Mouse (Mus musculus): ENCODE measurements around the gene Pik3cd.

The Pik3cd gene

DNA sequence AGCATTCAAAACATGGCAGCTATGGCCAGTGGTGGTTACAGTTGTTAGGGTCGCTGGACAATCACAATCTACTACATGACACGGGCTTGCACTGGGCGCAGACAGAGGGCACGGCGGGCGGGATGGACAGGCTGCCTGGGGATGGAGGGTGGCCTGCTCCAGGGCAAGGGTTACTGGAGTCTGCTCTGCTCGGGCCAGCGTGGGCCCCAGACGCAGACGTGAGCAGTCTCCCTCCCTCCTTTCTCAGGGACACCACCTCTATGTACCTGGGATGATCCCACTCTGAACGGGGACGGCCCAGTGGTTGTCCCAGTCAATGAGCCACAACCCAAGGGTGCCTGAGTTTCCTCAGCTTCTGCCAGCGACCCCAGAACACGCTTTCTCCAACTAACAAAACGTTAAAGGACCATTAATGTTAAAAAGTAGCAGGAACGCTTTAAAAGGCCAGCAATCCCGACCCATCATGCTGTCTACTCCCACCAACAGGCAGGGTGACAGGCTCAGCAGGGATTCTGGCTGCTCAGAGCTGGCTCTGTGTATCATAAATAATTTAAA, 22.6 kb upstream of the Pik3cd start:
- DNase-seq (ENCODE audit: low spot score) = no peak

DNA sequence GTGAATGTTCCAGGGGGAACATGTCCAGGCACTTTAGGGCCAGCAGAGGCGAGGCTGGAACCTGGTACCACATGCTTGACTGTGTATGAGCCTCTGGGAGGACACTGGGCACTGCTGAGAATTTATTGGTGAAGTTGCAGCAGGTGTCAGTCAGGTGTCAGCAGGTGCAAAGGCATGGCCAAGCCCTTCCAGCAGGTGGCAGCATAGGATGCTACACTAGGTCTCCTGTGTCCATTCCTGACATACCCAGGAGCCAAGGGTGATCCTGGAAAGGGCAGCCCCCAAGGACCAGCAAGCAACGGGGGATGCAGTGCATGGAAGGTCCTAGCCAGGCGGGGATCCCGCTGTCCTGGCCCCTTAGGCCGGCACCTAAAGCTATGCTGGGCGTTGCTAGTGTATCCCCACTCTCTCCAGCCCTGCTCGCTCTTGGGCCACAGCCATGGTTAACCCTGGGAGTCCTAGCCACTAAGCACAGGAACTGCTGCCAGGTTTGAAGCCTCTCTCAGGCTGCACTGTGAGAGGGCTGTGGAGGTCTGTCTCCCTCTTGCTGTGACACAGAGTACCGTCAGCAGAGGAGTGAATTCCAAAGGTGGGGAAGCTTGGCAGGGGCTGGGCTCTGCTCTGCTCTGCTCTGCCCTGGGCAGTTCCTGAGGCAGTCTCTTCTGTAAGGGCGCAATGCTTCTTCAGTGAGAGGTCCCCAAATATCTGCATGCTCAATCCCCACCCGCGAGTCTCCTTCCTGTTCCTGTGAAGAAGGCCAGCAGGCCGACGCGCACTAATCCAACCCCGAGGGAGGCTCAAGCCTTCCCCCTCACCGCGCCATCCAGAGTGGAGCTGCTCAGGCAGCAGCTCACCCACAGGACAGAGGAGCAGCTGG, 21.7 kb upstream of the Pik3cd start:
- DNase-seq (ENCODE audit: low spot score) = peak; percentile 24

DNA sequence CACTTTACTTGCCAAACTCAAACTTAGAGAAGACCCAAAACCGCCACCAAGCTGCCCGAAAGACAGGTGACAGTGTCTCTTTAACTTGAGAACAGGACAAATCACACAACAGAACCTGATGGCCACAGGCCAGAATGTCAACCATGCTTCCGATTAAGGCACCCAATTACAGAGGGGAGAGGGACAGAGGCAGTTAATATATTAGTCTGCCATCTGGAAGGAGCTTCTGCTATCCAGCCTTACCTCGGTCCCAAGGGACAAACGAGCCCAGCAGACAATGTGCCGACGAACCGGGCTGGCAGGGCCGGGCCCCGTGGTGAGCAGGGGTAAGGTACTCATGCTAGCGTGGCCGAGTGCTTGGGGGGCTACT, 20.6 kb upstream of the Pik3cd start:
- no peak for DNase-seq (ENCODE audit: low spot score)

DNA sequence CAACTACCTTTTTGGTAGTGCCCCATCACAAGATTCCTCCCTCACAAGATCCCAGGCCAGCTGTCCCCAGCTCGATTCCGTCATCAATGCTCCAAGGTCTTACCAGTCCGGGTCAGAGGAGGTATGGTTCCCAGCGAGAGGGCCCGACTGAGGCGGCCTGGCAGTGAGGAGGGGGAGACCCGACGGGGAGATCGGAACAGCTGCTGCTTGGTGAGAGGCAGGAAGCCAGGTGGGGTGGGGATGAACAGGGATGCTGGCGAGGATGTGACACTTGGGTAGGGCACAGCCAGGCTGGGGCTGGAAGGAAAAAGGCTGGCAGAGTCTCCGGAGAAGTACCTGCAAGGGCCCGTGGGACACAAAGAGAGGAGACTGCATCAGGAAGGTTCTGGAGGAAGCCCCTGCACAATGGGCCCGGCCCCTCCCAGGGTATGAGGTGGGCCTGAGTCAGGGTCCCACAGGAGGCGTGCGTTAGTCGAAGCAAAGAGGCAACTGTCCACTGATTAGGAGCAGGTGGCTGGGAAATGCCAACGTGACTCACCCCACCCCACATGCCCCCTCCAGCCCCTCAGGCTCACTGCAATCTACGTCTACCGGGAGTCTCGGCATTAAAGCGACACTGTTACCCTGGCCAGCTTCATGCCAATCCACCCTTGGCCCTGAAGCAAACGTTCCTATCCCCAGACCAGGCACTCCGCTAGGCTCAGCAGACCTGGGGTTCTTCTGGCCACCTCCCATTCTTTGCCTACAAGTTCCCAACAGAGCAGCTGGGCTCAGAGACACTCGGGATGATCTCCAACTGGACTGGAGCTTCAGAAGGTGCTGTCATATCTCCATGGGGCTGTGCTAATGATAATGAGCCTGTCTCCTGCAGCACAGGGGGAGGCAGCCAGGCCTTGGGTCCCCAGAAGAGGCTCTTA, 20.0 kb upstream of the Pik3cd start:
- DNase-seq (ENCODE audit: low spot score) = no peak

DNA sequence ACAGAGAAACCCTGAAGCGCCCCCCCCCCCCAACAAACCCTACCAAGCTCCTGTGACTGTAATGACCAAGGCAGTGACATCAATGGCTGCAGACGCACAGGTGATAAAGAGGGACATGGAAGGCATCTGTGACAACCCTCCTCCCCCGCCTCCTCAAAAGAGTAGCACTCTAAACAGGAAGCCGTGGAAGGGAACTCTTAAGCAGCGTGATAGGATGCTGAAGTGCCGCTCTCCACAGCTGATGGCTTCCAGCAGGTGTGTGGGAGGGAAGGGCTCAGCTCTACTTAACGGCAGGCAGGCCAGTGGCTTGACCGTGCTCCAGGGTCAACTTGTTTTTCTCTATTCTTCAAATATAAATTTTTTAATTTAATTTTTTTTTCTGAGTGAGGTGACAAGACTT, 18.8 kb upstream of the Pik3cd start:
- DNase-seq (ENCODE audit: low spot score) = no peak

DNA sequence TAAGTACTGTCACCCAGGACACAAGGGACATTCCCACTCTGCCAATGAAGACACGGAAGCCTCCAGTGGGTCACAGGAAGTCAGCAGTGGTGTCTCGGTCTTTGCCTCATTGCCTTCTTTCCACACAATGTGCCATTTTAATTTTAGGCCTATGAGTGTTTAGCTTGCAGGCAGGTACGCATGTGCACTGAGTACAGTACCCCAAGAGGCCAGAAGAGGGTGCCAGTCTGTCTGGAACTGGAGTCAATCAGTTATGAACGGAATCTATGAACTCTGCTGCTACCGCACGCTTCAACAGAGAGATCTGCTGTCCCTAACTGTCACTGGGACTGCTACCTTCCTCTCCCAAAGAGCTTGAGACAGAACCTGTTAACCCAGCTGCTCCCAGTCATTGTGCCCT, 17.3 kb upstream of the Pik3cd start:
- DNase-seq (ENCODE audit: low spot score) = no peak

DNA sequence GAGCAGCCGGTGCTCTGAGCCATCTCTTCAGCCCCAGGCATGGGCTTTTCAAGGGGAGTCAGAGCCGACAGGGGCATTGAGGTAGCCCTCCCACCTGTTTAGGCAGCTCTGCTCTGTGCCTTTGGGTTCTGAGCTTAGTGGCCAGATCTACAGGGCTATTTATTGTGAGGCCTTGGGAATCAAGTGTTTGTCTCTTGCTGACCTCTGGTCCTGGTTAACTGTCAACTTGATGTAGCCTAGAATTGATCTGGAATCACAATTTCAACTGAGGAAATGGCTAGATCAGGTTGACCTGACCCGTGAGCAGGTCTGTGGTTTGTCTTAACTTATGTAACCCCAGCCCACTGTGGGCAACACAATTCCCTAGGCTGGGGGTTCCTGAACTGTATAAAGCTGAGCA, 12.2 kb upstream of the Pik3cd start:
- DNase-seq (ENCODE audit: low spot score) = no peak

DNA sequence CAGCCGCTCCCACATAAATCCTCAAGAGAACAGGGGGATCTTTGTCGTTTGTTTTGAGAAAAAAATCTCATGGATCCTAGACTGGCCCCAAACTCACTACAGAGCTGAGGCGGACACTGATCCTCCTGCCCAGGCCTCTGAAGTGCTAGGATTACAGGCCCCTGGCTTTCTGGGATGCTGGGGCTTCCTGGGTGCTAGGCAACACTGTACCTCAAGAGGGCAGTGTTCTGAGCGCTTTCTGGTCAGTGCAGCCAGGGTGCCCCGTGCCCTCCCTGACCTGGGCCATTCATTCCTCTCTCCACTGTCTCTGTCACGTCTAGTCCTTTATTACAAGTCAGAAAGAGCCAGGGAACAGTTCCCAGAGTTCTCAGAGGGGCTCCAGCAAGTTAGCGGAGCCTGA, 9.6 kb upstream of the Pik3cd start:
- no peak for DNase-seq (ENCODE audit: low spot score)

DNA sequence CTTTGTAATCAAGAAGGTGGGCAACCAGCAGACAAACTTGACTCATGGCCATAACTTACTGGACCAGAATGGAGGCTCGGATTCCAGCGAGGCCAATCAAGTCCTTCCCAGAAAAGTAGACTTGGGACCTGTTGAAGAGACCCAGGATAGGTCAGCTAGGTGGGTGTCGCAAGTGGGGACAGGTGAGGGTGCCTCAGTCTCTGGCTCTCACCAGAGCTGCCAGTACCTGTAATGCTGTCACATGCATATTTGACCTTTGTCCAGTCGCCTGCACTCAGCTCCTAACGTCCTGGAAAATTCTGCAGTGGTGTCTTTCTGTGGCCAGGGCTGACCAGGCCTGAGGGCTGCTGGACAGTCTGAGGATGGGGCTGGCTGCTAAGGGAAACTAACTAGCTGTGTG, 9.1 kb upstream of the Pik3cd start:
- DNase-seq (ENCODE audit: low spot score) = no peak

DNA sequence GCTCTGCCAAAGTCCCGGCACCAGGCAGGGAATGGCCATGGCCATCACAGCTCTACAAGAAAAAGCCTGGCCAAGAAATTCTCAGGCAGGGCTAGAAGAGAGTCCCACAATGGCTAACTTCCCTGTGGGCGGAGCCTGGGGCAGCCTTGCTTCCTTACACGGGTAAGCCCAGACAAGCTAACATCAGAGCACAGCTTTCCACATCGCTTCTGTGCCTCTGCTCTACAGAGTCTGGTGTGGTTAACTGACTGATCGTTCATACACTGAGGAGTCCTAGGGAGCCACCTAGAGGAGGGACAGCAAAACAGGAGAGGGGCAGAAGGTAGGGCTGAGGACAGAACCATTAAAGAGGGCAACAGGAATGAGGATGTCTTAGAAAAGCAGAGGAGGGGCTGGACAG, 8.1 kb upstream of the Pik3cd start:
- peak; percentile 74 for DNase-seq (ENCODE audit: low spot score)

DNA sequence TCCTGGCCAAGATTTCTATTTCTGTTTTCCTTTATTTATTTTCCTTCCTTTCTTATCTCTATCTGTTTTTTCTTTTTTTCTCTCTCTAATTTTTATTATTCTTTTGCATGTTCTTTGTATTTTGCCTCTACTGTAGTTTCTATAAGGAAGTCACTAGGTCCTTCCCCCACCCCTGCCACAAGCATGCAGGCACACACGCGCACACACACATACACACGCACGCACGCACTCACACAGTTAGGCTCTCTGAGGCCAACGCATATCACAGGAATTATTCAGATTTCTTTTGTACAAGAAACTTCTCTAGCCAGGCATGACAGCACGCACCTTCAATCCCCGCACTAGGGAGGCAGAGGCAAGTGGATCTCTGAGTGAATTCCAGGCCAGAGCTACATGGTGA, 3.6 kb upstream of the Pik3cd start:
- no peak for DNase-seq (ENCODE audit: low spot score)

DNA sequence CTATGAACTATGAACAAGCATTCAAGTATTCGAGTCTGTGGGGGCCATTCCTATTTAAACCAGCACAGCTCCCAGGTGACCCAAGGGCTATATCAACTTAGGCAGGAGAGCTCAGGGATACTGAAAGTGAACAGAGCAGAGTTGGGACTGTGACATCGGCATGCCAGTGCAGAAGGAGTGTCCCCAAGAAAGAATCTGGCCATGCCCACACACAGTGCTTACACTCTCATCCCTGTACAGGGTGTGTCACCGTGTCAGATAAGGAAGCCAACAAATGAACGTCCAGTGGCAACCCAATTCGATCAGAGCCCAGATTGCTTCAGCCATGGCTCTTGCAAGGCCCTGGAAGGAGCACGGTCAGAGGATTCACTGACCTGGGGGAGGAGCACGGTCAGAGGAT, 2.9 kb upstream of the Pik3cd start:
- DNase-seq (ENCODE audit: low spot score) = no peak

DNA sequence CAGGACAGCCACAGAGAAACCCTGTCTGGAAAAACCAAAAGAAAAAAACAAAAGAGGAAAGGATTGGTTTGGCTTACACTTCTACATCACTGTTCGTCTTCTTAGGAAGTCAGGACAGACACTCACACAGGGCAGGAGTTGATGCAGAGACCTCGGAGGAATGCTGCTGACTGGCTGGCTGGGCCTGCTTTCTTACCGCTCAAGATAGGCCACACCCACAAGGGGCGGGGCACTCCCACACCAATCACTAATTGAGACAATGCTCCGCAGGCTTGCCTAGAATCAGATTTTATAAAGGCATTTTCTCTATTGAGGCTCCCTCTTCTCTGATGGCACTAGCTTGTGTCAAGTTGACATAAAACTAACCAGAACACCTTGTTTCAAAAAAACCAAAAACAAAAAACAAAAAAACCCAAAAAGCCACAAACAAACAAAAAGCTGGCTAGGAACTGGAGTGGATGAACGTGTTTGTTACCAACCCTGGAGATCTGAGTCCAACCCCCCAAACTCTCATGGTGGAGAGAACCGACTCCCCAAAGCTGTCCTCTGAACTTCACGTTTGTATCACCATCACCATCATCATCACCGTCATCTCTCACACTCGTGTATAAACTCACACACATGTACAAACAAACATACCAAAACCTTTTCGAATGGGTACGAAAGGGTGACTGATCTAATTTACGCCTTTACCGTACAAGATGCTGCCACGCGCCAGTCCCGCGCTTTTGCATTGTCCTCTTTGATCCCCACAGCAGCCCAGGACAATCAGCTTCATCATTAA, 753 bp downstream of the Pik3cd start:
- DNase-seq (ENCODE audit: low spot score) = no peak

DNA sequence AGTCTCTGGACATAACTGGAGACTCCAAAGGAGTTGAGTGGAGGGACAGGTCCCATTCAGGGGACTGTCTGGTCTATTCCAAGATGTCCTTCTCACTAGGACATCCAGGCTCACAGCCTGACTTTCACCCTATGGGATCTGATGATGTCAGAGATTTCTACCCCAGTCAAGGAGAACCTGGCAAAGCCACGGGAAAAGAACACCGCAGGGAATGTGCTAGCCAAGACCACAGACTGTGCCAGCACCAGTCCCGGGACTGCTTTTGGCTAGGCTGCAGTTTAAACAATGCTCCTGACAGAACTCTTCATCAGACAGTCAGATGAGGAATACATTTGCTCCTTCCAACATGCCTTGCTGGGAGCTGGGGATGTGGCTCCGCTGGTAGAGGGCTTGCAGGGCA, 2.4 kb downstream of the Pik3cd start:
- DNase-seq (ENCODE audit: low spot score) = no peak

DNA sequence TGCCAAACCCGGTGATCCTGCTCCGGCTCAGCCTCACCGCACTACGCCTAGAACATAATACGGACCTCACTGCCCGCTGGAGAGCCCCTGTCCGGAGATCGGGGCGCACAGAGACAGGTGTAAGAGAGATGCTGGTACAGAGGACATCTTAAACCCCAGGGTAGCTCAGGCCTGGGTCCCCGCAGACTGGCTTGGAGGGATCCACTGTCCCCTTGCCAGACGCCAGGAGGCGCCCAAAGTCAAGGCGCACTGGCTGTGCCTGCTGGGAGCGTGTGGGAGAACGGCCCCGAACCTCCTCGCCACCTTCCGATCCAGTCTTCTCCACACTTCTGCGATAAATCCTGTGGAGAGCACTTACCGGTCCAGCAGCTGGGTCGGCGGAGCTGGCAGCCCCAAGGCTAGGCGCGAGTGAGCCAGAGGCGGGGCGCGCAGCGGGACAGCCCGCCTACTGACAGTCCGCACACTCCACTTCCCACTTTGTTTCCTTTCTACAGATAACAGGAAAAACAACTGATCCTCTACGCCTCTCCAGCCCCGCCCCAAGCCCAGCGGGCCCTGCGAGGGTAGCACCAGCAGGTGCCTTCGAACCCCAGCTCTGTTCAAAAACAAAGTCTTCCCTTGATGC, 4.1 kb downstream of the Pik3cd start:
- no peak for DNase-seq (ENCODE audit: low spot score)

DNA sequence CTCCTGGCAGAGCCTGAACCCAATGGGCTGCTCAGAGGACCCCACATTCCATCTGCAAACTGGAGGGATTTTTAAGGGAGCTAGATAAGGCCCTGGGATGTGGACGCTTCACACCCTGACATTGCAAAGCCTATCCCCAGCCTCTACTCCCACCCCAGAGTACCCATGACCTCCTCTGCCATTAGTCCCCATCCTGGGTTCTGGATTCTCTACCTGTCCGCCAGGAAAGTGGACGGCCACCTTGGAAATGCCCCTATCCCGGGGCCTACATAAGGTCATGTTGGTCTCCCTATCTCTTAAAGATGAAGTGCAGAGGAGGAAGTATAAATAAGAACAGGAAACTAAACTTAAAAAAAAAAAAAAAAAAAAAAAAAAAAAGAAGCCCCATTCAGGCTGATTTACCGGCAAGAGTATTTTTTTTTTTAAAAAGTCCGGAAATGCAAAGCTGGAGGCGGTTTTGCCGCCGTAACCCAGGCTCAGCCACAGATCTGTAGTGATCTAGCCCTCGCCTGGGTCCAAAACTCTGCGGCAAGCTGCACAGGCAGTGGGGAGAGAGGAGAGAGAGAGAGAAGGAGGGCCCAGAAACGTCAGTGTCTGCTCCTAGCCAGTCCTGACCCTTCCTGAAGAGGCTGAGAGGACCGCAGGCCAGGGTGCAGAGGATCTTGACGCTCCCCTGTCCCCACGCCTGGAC, 4.7 kb downstream of the Pik3cd start:
- DNase-seq (ENCODE audit: low spot score) = no peak

DNA sequence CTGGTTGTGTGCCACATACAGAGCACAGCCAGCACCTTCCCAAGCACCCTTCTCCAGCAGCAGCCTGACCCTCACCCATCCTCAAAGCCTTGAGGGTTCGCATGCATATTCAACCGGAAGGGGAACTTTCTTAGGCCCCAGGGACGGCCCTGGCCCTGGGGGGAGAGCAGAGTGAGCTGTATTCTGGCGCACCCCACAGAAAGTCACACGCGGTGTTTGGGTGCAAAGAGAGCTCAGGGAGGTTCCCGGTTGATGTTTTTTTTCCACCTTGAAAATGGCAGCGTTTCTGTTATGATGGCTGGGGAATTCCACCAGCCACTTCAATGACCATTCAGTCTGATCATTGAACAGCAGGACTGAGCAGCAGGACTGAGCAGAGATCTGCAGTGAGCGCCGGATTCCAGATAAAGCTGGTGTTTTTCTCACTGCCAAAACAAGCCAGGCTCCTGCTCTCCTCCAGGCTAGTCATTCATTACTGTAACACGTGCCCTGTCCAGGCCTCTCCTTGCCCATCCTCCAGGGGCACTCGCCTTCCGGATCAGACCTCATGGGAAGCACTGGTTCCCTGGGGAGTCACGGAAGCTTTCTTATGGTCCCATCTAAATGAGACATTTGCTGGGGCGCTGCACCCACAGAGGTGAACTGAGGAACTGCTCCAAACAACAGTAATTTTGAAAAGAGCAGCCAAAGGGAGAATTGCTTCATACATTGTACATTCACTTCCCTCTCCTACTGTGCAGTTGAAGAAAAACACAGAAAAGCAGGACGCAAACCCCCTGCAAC, 6.0 kb downstream of the Pik3cd start:
- no peak for DNase-seq (ENCODE audit: low spot score)

DNA sequence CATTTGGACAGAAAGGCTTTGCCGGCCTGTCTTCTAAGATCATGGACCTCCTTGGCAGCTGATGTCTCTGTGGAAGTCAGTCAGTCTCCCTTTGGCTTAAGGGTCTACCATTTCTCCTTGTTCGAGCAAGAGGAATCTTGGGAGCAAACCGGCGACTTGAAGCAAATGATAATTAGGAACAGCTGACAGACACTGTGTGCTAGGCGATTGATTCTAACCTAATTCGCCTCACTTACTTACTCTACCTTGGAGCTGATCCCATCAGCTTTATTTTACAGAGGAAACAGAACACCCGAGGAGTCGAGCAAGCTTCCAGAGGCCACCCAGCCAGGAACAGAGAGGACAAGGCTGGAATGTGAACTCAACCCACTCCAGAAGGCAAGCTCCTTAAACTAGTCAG, 11.0 kb downstream of the Pik3cd start:
- no peak for DNase-seq (ENCODE audit: low spot score)

DNA sequence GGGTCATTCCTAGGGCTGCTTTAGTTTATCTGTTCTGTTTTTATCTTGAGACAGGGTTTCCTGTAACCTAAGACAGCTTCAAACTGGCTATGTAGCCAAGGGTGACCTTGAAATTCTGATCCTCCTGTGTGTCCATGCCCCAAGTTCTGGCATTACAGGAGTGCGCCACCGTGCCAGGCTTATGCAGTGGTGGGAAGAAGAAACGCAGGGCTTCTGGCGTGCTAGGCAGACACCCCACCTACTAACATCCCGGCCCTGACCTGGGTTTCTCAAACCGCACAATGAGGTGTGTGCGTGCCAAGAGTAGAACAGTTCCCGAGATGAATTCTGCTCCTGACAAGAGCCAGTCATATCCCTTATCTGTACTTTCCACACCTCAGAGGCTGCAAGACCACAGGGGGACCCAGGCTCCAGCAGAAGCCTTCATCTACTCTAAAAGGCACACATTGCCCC, 11.5 kb downstream of the Pik3cd start:
- DNase-seq (ENCODE audit: low spot score) = no peak

All from adipocyte (in vitro differentiated cells).